Mouse (Mus musculus): ENCODE measurements around the gene Ino80d.

The Ino80d gene

GRCm38 (mm10) chr1:62914495-62914894, 200.0 kb downstream of the Ino80d start:
- DNase-seq (ENCODE audit: low spot score in 2 of 2) = no peak

GRCm38 (mm10) chr1:62911426-62911825, 203.0 kb downstream of the Ino80d start:
- no peak for DNase-seq (ENCODE audit: low spot score in 2 of 2)

GRCm38 (mm10) chr1:62909126-62909525, 205.3 kb downstream of the Ino80d start:
- DNase-seq (ENCODE audit: low spot score in 2 of 2) = no peak

GRCm38 (mm10) chr1:62908508-62908907, 206.0 kb downstream of the Ino80d start:
- peak; percentile 67 to 69 for DNase-seq (ENCODE audit: low spot score in 2 of 2)
